Mouse (Mus musculus): Measurements from ENCODE around the gene Itm2a.
A peak's percentile ranks its signal among the peaks of the same experiment; 100 is the strongest.

Gene Itm2a

DNA sequence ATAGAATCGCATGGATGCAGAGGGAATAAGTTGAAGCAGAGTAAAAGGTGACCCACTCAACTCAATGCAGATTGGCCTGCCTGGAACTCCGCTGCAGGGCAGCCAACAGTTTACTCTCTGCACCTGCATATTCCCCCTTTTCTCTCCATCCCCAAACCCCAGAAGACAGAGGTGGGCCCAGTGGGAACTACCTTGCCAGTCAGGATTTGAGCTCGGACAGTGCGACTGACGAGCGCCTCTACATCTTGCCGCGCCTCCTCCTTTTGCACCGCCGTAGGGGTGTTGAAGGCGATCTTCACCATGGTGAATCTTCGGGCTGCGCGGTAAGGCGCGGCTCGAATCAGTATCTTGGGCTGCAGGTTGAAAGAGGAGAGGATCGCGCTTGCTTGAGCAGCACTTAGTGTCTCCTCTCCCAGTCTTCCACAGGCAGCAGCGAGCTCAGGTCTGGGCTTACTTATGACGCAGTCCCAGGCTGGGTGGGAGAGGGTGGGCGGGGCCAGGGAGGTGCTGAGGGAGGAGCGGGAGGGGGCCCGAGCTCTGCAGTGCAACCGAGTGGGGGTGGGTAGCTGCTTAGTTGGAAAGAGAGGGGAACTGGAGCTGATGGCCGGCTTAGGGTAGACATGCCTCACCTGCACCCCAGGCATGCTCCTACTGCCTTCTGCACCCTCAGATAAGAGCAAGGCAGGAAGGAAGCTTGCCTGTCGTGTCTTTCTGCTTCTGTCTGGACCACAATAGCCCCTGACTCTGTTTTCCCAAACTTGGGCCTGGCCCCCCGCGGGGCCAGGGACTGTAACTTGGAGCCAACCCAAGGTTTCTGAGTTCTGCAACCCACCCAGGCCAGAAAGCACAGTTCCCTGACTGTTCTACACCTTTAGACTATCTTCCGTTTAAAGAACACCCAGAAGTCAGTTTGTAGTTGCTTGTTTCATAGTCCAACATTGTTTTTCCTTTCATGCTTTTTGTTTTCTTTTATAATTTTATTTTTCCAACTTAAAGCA, at the start of gene Itm2a:
Gene Itm2a (minus strand): TSS at position 462 of the 998 bp plus-strand sequence.
- DNase-seq = peak; percentile 41 to 55

GRCm38 (mm10) chrX:107435887-107436286, 32.7 kb upstream of the Itm2a start:
- no peak for DNase-seq

DNA sequence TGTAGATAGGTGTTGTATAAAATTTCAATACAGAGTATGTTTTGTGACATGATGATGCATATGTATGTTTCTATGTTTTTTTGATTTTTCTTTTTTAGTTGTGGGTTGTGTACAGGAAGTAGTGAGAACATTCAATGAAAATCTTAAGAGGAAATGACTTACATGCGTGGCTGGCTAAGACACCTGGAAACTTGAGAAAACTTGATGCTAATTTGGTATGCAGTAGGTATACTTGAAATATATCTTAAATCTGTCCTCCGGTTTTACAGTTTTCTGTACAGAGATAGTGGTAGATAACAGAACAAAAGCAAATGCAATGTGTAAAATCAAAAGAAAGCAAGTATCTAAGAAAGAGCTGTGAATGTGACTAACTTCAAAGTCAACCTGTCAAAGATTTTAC, 18.1 kb upstream of the Itm2a start:
- DNase-seq = no peak

DNA sequence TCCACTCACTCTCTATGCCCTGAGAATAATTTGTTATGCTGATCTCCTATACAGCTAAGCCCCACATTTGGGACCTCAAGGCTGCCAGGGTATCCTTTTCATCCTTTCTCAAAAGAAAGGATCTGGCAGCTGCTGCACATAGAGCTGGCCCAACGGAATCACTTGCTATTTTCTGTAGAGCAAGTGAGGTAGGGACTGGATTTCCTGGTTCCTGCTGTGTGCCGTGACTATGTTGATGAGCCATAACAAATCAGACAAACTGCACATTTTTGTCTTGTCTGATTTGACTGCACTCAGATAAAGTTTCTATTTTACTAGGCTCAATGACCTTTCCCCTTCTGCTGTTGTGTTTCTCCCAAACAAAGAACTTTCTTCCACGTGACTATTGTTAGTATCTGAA, 14.2 kb upstream of the Itm2a start:
- no peak for DNase-seq

DNA sequence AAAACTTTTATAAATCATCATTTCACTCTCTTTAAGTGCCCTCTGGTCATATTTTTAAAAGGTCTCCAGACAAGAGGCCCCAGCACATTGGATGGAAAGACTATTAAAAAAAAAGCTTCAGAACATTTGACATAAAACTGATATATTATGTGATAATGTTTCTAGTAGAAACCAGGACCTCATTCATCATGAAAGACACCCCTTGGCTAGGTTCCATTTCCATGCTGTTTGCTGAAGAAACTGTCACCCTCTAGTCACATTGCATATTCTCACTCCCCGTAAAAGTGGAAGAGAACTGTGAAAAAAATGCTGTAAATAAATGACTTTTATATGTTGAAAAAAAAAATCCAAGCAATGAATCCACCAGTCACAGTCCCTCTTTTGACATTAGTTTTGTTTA, 12.8 kb upstream of the Itm2a start:
- no peak for DNase-seq

GRCm38 (mm10) chrX:107402481-107402880, 695 bp downstream of the Itm2a start:
- peak; percentile 16 to 22 for DNase-seq

GRCm38 (mm10) chrX:107399087-107399486, 4.1 kb downstream of the Itm2a start:
- DNase-seq = no peak

GRCm38 (mm10) chrX:107393256-107393655, 9.9 kb downstream of the Itm2a start:
- DNase-seq = no peak

- no peak for DNase-seq
Measured at GRCm38 (mm10) chrX:107375329-107375728, 27.8 kb downstream of the Itm2a start.
